Mouse (Mus musculus) retina, postnatal 7 days (tissue): Measurements from ENCODE around the gene Tesk1.
"Not testable (repeated sequence)": the region's sequence is repeated elsewhere in the genome, so short reads cannot be mapped to it uniquely, and the experiment has no call there.

Experiments
- DNase-seq: peaks from one replicate; pipeline ENCODE4 v3.0.0-alpha.2; 2012; ENCODE audit warnings: low read depth, low spot score

Tesk1 gene

DNA sequence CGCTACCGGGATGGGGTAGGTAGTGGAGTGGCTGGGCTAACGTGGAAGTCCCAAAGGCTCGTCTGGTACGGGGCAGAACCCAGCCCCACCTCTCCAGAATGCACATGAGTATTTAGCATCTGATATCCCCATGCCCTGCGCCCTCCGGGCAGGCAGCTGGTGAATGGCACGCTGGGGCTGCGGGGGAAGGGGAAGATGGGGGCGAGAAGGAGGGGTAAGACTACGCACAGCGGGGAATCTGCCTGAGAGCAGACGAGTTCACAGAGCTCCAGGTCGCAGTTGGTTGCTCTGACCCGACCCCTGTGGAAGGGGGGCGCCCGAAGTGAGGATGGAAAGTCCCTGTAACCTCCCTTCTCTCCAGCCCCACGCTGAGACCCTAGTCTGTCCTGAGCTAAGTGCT is 11.7 kb downstream of the Tesk1 start:
- DNase-seq, result no peak

DNA sequence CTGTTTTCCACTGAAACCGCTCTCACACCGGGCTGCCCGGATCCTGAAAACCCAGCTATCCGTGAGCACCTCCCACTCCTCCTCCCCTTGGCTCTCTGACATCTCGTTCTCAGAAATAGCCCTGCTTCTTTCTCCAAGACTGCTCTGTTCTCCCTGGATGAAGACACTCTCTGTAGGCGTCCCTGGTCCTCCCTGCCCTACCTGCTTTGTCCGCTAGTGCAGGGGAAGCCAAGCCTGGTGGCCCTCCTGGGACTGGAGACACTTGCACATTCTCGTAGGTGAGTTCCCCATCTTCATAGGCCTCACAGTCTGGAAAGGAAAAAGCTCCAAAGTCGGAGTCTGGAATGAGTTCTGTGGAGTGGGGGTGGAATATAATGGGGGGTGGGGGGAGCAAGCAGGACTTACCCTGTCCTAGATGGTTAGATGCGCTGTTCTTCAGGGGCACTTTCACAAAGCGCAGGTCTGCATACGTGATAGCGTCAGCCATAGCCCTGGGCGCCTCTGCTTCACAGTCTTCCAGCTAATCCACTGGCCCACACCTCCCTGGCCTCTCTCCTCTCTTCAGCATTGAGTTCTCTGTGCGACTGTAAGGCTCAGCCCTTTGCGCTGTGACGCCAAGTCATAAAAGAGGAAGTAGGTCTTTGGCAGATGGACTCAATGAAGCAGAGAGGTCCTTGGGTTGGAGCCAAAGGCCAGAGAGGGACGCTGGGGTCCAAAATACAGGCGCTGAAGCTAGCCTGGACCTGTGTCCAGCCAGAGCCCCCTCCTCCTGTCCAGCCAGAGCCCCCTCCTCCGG is 12.5 kb downstream of the Tesk1 start, which contains the start of gene Cd72:
Gene Cd72, minus strand, starts transcription at position 588 of the 796 bp plus-strand sequence.
- DNase-seq, result no peak

DNA sequence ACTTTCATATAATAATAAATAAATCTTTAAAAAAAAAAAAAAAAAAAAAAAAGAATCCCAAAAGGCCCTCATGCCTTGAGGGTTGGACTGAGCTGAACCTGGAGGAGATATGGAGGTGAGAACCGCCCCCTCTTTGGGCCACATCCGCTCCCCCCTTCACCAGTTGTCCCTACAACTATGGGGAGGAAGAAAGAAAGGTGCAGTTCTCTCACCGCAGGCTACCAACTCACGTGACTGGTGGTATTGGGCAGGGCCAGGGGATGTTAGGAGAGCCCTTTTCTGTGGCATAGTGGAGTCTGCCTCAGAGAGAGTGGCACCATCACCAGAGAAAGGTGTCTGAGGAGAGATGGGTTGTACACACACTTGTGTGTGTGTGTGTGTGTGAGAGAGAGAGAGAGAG is 14.7 kb downstream of the Tesk1 start:
- no peak for DNase-seq

DNA sequence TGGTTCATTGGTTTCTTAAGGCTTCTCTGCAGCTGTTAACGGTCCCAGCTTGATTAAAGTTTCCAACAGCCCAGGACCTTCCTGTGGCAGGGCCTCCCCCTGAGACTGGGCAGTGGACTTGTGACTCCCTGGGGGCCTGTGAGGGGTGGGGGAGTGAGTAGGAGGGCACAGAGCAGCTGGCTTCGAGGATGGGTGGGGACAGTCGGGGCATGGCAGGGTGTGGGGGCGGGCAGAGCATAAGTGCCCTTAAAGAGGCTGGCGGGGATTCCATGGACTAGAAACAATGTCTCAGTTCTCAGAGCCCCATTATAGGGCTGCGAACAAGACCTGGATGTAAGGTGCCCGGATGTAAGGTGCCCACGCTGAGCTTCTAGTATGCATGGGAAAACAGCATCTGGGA is 15.4 kb downstream of the Tesk1 start:
- no peak for DNase-seq

DNA sequence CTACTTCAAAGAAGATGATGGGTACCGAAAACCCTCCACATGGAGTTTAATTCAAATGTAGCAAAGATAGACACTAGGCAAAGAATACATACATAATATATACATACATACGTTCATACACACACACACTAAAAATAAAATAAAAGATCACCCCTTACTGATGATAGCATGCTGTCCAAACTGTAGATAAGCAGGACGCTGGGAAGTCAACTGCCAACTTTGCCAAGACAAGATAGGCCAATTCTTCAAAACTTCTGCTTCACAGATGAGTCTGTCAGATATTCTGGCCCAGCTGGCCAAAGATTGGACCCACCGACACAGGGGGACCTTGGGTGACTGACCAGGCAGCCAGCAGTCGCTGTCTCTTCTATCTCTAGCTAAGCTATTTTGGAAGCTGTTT is 21.4 kb downstream of the Tesk1 start:
- no peak for DNase-seq

DNA sequence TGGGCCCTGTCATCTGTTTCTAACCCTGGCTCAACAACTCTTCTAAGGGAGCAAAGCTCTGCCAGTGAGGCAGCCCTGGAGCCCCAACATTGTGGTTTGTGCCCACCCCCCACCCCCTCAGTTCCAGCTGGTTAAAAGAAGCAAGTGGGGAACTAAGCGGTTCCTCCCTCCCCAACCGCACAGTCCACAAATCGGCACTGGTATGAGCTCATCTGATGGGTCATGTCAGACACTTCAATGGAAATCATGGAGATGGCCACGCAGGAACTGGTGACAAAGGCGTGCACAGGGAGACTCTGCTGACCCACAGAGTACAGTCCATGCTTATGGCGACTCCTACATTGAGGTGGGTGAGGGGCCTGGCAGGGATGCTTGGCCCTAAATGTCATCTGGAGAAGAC is 24.2 kb downstream of the Tesk1 start:
- DNase-seq, result no peak

DNA sequence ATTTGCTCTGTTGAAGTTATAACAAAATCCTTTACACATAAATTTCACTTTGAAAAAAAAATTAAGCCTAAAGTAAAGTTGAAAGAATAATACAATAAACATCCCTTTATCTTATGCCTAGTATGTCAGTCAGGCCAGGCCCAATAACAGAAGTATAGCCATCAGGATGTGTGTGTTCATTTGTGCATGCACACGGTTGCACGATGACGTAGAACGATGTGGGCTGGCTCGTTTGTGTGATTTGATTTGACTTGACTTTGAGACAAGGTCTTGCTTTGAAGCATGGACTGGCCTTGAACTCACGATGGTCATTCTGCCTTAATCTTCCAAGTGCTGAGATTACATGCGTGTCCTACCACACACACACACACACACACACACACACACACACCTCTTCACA is 25.1 kb downstream of the Tesk1 start:
- DNase-seq, result no peak

DNA sequence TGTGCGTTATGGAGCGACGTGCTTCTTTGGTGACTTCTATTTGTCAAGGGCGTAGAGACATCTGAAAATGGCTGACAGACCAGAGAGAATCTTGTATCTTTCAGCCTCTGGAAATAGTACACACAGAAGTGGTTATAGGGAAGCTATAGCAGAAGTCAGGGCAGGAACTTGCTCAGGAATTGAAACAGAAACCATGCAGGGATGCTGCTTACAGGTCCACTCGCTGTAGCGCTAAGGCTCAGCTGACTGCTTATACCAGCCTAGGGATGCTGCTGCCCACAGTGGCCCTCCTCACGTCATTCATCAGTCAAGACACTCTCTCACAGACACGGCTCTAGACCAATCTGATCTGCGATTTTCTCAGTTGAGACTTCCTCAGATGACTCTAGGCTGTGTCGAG is 28.6 kb downstream of the Tesk1 start:
- DNase-seq, result no peak

DNA sequence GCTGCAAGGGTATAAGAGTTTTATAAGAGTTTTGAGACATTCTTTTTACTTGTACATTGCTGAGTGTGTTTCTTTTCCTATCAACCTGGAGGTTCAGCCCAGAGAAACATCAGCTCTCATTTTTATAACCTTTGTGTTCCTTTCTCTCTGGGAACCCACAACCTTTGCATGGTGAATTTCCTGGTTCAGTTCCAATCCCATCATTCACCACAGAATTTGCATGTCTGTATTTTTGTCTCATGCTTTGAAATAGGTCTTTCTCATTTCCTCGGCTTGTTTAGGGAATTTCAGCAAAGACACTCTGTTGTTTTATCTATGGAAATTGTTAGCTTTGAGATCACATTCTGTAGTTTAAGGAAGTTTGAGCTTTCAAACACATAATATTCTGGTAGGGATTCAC is 31.9 kb downstream of the Tesk1 start:
- no peak for DNase-seq

DNA sequence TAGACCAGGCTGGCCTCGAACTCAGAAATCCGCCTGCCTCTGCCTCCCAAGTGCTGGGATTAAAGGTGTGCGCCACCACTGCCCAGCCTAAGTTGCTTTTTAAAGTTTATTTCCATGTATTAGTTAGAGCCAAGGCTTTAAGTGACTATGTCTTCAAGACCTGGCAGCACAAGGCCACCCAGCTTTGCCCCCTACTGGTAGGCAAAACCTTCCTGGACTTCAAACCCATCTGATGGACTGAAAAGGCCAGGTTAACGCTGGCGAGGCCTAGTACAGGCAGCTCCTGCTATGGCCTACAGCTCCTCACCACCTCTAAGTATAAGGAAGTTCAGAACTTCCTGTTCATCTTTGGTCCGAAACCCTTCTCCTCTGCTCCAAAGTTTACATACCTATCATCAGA is 34.9 kb downstream of the Tesk1 start:
- DNase-seq, result no peak

DNA sequence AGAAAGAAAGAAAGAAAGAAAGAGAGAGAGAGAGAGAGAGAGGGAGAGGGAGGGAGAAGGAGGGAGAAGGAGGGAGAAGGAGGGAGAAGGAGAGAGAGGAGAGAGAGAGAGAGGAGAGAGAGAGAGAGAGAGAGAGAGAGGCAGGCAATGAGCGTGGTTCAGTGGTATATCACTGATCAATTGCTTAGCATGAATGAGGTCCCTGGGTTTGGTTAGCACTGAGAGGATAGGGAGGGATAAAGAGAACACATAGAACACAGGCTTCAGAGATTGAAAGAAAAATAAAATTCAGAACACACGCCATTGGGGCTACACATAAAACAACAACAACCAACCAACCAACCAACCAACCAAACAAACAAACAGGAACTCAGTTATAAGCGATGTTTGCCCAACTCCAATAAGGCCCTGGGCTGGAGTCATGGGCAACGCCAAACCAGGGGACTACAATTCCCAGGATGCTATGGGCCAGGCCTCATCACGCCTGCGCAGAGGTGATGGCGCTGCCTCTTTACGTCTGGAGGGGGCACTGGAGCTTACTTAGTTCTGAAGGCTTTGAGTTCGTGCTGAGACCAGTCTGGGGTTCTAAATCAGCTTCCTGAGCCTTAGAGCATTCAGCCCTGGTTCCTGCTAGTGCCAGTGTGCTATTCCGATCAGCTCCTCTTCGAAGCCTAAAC is 36.3 kb downstream of the Tesk1 start:
- DNase-seq, result peak; percentile 78

DNA sequence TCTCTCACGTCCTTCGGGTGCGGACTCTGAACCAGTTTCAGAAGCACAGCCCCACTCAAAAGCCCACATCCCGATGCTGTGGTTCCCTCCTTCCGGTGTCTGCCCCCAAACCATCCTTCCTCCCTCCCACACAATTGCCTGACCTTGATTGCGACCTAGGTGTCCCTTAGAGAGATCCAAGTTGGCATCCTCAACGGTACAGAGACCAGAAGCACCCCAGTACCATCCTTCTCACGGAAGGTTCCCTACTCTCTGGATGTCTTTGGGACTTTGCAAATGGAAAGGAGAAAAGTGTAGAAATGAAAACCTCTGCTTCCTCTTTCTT is 36.8 kb downstream of the Tesk1 start:
- no peak for DNase-seq

DNA sequence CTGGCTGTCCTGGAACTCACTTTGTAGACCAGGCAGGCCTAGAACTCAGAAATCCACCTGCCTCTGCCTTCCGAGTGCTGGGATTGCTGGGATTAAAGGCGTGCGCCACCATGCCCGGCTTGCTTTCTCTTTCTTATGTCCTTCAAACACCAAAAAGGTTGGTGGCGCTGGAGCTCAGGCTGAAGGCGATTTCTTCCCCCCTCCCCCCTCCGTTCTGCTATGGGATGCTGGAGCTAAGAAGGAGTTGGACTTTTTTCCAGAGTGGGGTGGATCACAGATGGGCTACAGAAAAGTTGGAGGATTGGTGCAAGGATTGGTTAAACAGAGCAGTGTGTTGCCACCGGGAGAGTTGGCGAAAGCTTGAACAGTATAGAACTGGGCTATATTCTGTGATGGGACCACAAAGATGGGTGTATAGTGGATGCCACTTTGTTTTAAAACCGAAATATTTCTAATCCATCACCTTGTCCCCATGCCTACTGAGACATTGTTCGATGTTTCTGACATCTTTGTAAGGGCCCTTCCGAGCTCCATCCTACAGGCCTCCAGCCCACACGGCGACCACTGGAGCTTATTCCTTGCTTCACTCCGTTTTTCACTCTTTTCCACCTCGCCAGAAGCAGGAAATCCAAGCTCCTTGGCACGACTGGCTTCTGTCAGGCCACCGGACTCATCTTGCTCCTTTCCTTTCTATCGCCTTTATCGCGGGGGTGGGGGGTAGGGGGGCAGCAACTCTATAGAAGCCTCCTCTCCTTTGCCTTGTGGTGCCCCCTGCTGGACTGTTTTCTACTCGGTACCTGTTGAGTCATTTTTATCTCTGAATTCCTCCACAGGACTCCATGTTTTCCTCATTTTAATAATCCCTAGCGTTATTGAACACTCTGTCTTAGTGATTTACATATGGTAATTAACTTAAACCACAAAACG is 37.4 kb downstream of the Tesk1 start:
- peak; percentile 67 for DNase-seq

DNA sequence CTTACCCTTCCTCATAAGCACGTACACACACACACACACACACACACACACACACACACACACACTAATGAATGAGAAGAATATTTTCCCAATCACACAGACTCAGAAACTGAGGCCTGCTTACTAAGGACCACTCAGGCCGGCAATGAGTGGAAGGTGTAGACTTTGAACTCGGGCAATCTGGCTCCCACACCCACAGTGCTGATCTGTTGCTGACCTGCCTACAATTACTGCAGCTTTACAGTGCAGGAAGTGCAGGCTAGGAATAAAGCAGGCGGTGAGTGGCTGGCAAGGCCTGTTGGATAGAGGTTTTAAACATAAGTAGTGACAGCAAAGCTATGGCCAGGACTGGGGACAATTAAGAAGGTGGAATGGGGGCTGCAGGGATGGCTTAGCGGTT is 39.2 kb downstream of the Tesk1 start:
- DNase-seq, result no peak

DNA sequence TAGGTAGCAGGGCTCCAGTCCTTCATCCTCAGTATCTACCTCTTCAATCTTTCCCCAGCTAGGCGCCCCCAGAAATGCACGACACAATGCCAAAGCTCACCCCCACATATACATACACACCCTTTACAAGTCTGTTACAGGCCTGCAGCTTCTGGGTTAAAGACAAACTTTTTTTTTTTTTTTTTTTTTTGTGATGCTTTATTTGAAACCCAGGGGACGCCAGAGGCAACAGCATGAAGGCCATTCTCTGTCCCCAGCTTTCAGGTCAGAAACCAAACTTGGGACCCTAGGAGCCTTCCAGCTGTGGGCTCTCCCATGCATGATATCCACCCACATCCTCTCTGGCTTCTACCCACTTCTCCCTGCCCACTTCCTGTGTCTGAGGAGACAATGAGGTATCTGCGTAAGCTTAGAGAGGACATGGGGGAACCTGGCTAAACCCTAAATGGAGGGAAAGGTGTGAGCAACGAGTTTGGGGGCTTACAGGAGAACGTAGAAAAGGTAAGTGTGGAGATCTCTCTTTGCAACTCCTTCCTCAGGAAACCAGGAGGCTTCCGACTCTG is 40.2 kb downstream of the Tesk1 start:
- DNase-seq, result no peak

DNA sequence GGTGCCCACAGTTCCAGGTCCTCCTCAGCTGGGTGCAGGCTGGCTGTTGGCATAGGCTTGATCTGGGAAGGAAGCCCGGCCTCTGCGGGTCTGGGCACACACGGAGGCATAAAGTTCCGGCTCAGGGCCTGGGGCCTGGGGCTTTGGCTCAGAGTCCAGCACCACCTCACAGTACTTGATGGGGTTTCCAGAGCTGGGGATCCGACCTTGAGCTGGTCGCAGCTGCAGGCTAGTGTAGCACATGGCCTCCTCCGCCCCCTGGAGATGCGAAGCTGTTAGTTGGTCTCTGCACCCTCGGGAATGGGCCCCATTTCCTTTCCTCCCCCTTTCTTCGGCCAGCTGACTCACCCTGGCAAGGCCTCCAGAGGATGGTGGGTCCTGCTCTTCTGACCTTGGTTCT is 40.9 kb downstream of the Tesk1 start:
- no peak for DNase-seq

DNA sequence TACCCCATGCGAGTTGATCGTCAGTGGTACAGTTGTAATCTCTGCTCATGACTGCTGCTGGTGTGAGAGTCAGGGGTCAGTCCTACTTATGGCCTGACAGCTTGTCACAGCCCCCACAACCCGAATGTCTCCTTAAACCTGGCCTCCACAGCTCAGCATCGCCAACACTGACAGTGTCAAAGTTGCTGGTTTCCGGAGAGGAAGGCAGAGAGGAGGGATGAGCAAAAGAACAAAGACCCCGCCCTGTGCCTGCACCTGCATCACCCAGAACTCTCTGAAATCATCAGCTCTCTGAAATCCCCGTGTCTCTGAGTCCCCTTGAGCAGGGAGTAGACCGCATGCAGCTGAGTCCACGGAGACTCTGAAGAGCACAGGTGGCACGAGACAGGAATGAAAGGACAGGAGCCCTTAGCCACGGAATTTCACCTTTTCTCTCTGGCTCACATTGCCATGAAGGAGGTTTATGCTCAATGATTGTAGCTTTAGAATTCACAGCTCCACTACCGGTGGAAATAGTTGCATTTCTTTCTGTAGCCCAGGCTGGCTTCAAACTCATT is 41.9 kb downstream of the Tesk1 start, which contains the start of gene Sit1:
Gene Sit1, minus strand, starts transcription at position 200 of the 557 bp plus-strand sequence.
- no peak for DNase-seq

DNA sequence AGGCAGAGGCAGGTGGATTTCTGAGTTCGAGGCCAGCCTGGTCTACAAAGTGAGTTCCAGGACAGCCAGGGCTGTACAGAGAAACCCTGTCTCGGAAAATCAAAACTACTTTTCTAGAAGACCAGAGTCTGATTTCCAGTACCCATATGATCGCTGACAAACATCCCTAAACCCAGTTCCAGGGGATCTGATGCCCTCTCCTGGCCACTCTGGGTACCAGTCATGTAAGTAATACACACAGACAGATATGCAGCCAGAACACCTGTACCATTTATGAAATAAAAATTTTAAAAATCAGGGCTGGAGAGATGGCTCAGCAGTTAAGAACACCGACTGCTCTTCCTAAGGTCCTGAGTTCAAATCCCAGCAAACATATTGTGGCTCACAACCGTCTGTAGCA is 43.9 kb downstream of the Tesk1 start:
- DNase-seq, result not testable (repeated sequence)

DNA sequence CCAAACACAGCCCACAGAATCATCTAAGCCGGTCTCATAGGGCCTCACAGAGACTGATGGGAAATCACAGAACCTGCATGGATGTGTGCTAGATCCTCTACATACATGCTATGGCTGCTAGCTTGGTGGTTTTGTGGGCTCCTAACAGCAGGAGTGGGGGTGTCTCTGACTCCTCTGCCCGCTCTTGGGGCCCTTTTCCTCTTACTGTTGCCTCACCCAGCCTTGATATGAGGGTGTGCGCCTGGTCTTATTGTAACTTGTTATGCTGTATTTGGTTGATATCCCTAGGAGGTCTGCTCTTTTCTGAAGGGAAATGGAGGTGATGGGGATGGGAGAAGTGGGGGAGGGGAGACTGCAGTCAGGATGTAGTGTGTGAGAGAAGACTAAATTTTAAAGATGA is 47.9 kb downstream of the Tesk1 start:
- DNase-seq, result no peak

DNA sequence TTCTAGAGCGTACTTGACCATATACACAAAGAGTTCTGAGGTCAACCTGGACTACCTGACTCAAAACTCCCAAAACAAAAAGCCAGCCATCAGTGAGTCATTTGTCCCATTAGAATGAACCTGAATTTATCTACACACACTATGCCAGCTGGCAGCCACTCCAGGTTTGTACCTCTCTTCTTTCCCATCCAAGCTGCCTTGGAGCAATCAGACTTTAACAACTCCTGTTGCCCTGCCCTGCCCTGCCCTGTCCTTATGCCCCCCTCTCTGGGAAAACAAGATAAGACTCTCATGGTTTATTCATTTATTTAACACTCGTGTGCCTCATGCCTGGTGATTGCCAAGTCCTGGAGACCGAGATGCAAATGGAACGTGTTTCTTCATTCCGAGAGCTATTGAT is 49.1 kb downstream of the Tesk1 start:
- DNase-seq, result no peak

DNA sequence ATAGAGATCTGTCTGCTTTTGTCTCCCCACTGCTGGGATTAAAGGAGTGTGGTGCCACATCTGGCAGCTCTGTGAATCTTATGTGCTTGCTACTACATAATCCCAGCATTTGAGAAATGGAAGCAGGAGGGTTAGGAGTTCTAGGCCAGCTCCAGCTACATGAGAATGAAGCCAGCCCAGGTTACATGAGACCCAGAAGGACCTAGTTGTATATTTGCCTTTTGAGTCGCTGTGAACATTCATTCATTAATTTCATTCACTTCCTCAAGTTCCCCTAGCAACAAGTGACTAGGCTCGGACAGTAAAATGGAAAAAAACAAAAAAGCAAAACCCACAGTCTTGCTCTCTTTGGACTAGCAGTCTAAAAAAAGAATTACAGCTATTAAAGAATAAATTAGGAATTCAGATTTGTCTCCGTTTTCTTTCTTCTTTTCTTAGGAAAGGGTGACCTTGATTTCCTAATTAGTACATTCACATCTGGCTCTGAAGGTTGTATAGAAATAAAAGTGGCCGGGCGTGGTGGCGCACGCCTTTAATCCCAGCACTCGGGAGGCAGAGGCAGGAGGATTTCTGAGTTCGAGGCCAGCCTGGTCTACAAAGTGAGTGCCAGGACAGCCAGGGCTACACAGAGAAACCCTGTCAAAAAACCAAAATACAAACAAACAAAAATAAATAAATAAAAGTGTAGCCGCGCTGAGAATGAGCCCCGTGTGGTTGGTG is 50.5 kb downstream of the Tesk1 start:
- DNase-seq, result no peak
